Mouse (Mus musculus) granulocyte monocyte progenitor cell, adult 5-6 weeks (primary cell): ENCODE data around the gene Map4k5. TPM values are rescaled to one million over a fixed set of nuclear protein-coding genes. Genes with fewer than 3 reads are reported as not detected.
A peak's percentile ranks its signal among the peaks of the same experiment; 100 is the strongest.

Experiments
- ATAC-seq: replicated peaks from 2 replicates; pipeline ENCODE4 v1.8.0; 2016; ENCODE audit warnings: mild to moderate bottlenecking, moderate TSS enrichment, inconsistent platforms; ENCODE audit not compliant: poor library complexity, severe bottlenecking
- total RNA-seq, 2 experiments: library from RNA; stranded (forward) in 1 of 2; stranded (reverse) in 1 of 2; fragments of 200-712, 200-1000 nt in 1 of 2; fragments of >200 nt in 1 of 2; fragmentation: Nextera tagmentation in 1 of 2; gene quantifications; 2 replicates each; pipeline ENCODE4 v1.2.3; 2014 to 2017

The Map4k5 gene
- total RNA-seq, 2 experiments from 2014 or later, result 14.8 to 16.4 TPM

DNA sequence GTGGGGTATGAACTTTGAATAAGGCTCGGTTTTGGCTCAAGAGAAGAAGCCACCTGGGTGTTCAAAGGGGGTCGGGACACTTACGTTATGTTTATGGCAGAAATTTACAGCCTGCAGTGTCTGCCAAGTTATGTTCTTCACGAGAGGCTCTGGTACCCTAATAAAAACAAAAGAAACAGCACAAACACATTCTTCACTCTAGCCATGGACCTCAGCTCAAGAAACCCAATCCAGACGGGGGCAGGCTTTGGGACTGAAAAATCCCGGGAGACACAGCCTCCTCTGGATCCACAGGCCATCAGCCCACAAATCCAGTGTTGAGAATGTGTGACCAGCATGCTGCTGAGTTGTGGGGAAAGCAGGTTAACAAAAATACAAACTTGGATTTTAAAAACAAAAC, 133.0 kb downstream of the Map4k5 start:
- ATAC-seq, result no peak

DNA sequence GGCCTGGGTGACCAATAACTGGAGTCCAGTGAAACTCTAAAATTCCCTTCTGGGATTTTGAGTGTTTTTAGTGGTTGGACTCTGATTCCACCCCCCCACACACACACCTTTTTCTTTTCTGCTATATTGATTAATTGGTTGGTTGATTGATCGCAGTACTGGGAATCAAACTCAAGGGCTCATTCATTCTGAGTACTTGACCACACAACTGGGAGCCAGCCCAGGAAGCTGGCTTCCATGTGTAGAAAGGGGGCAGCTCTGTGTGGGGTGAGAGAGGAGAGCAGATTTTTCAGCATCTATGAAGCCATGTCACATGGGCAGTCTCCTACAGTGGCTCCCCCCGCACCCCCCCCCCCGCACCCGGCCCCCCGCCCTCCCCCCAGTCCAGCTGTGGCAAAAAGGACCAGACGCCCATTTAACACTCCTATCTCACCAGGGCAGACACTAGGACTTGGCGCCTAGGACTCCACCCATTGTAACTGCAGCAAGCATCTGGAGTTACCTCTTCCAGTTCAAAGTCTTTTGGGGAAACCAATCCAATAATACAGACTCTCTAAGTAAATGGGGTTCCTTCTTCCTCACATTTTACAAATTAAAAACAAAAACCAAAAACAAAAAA, 133.6 kb downstream of the Map4k5 start:
- no peak for ATAC-seq

DNA sequence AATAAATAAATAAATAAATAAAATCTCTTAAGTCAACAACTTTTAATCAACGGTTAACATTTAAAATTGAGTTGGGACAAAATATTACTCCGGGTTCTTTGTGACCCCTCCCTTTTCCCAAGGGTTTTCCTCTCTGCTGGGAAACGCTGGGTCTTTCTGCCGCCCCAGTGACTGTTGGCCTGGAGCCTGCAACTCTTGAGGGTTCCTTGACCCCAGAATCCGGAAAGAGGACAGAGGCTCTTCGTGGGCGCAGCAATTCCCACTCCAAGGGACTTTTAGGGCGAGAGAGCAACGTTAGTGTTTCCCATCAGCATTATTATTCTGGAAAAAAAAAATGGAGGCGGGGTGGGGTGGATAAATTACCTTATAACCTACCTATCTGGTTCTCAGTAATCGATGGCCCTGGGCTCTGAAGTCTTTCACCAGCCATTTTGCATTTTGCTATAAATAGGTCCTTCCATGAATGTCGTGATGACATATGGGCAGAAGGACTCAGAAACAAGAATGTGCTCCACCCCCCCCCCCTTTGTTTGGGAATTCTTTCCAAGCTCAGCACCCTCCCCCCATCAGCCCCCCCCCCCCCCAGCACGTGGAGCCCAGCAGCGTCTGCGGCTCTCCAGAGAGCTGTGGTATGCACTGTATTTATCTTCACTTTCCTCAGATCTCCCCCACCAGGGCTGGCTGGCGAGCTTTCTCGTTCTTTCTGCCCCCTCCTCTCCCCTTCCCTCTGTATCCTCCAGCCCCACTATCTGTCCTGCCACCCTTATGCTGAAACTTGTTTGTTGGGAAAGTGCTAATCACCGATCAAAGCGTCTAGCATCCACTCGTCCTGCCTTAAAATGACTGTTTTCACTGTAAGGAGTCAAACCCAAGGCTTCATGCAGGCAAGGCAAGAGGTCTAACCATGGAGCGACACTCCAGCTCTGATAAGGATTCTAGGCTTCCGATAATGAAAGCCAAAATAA, 134.5 kb downstream of the Map4k5 start:
- no peak for ATAC-seq

DNA sequence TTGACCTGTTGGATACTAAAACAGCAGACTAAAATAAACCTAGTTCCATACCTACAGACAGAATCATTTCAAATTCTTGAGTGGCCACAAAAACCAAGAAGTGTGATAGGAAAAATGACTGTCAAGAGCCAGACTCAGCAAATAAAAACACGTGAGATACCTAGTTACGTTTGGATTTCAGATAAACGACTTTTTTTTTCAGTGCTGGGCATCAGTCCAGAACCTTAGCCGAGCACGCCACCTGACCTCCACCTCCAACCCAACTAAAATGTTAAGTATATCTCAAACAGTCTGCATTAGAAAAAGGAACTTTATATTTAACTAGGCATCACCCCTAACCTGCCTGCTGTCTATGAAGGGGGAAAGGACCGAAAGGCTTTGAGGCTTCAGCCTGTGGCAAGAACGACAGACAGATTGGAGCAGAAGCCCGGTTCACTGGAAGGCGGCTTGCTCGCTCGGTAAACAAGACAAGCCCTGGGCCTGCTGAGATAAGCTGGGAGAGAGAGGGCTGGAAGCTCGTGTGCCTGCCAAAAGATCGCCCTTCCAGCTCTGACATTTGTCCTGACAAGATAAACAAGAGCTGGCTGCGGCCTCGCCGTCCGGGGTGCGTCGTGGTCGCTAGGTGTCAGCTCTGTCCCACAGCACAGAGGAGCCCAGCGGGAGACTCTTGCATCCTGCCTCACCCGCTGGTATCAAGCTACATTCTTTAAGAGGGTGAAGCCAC, 135.4 kb downstream of the Map4k5 start:
- ATAC-seq, result peak; percentile 87

DNA sequence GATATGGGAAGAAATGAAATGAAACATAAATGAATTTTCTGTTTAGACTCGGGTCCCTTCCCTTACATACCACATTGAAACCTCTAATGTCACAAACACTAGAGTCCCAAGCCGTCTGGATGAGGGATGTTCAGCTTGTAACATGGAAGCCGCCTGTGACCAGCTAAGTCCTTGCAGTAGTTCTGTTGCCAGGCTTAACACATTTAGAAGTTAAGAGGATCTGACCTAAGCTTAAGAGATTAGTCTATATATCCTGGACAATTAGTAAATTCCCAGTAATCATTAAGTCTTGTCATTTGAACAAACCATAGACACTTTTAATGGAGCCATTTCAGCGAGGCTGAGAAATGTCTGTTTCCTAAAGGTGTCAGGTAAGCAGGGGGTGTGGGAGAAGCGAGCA, 137.0 kb downstream of the Map4k5 start:
- no peak for ATAC-seq

DNA sequence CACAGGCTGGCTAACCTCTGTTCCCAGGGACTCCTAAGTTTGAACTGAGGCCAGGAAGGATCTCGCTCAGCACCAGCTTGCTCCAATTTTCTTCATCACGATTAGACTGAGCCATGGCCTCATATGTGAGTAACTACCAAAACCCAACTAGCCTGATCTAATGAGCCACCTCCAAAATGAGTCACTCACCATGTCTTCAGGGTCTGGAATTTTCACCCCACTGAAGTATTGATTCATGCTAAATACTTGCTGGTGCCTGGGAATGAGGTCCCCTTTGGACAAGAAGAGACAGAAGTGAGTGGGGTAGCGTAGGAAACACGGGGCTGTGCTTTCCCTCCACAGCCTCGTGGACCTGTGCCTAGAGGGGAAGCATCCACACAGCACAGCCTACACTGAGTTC, 139.1 kb downstream of the Map4k5 start:
- no peak for ATAC-seq

Other genes starting within 250 kb of the Map4k5 start
- gene Sos2, start 211.3 kb downstream of the Map4k5 start, total RNA-seq (2014; fragmentation: Nextera tagmentation), result 44.9 and 46.9 TPM in 2 replicates
- gene Sos2, start 211.3 kb downstream of the Map4k5 start, total RNA-seq (2017), result 26.1 and 32.1 TPM in 2 replicates
- gene L2hgdh, start 168.3 kb downstream of the Map4k5 start, total RNA-seq (2014; fragmentation: Nextera tagmentation), result 21.0 and 39.0 TPM in 2 replicates
- gene L2hgdh, start 168.3 kb downstream of the Map4k5 start, total RNA-seq (2017), result 26.4 and 34.6 TPM in 2 replicates
- 18.9 and 30.4 TPM in 2 replicates for gene Atp5s, start 168.2 kb downstream of the Map4k5 start, total RNA-seq (2014; fragmentation: Nextera tagmentation)
- 11.2 and 13.6 TPM in 2 replicates for gene Atp5s, start 168.2 kb downstream of the Map4k5 start, total RNA-seq (2017)
- gene Cdkl1, start 101.9 kb downstream of the Map4k5 start, total RNA-seq (2014; fragmentation: Nextera tagmentation), result not detected in 2 replicates
- not detected in 2 replicates for gene Cdkl1, start 101.9 kb downstream of the Map4k5 start, total RNA-seq (2017)
- 0.11 TPM in 1 of 2 replicates, not detected in the other for gene Atl1, start 586 bp downstream of the Map4k5 start, total RNA-seq (2014; fragmentation: Nextera tagmentation)
- gene Atl1, start 586 bp downstream of the Map4k5 start, total RNA-seq (2017), result 1.4 and 4.5 TPM in 2 replicates
- 47.7 and 59.2 TPM in 2 replicates for gene Sav1, start 93.8 kb upstream of the Map4k5 start, total RNA-seq (2014; fragmentation: Nextera tagmentation)
- gene Sav1, start 93.8 kb upstream of the Map4k5 start, total RNA-seq (2017), result 27.9 and 33.9 TPM in 2 replicates
- 136 and 157 TPM in 2 replicates for gene Nin, start 220.5 kb upstream of the Map4k5 start, total RNA-seq (2014; fragmentation: Nextera tagmentation)
- gene Nin, start 220.5 kb upstream of the Map4k5 start, total RNA-seq (2017), result 193 and 259 TPM in 2 replicates